Mouse (Mus musculus): Measurements from ENCODE around the gene Gdpd4. TPM values are rescaled to one million over a fixed set of nuclear protein-coding genes. Genes with fewer than 3 reads are reported as not detected.

Gene Gdpd4
- total and polyA plus RNA-seq, 3 experiments, result not detected

- no peak for TF ChIP-seq NRF1 (IDR thresholded peaks at IDR 0.05; ENCODE audit: insufficient read depth, low read depth, low read length, poor library complexity, severe bottlenecking)
- TF ChIP-seq CTCF (IDR thresholded peaks at IDR 0.05 in 2 of 3, conservative IDR thresholded peaks at IDR 0.05 in 1 of 3; ENCODE audit: control insufficient read depth in 1 of 3, insufficient read depth in 1 of 3, low read depth in 2 of 3, low read length in 3 of 3, poor library complexity in 1 of 3, severe bottlenecking in 1 of 3), result peak; percentile 60 to 81 (median 60)
- no peak for TF ChIP-seq HCFC1 (IDR thresholded peaks at IDR 0.05; ENCODE audit: low read depth, low read length)
- TF ChIP-seq KAT2A (conservative IDR thresholded peaks at IDR 0.05; ENCODE audit: low read depth, low read length), result no peak
- no peak for TF ChIP-seq MAFK (IDR thresholded peaks at IDR 0.05; ENCODE audit: borderline replicate concordance, low read depth, low read length)
- TF ChIP-seq TAL1 (IDR thresholded peaks at IDR 0.05; ENCODE audit: low read length), result no peak
These were observed 64.5 kb downstream of the Gdpd4 start (continued) for GRCm38 (mm10) chr7:97984108-97984834.

- H3K79me2 ChIP-seq (ENCODE audit: control insufficient read depth, insufficient read depth, low read length, poor library complexity), result no peaks in the 10 kb centered on the region
- H3K27ac ChIP-seq (ENCODE audit: control insufficient read depth, low read depth, low read length), result no peak overlapping the region
- DNase-seq (ENCODE audit: low read depth, low spot score), result no peak
- no peaks in the 10 kb centered on the region for H3K4me1 ChIP-seq (ENCODE audit: control insufficient read depth in 1 of 2, insufficient read depth in 2 of 2, low read length in 2 of 2)
- no peaks in the 10 kb centered on the region for H3K36me3 ChIP-seq (ENCODE audit: control insufficient read depth in 1 of 2, insufficient read depth in 2 of 2, low read length in 2 of 2)
- no peaks in the 10 kb centered on the region for H3K9me3 ChIP-seq (replicated peaks; ENCODE audit: insufficient read depth, low read length)
- H3K4me3 ChIP-seq (ENCODE audit: control insufficient read depth in 1 of 2, insufficient read depth in 1 of 2, low read depth in 2 of 2, low read length in 2 of 2), result no peak overlapping the region
- no peak overlapping the region for H3K9ac ChIP-seq (ENCODE audit: control insufficient read depth, low read depth, low read length, poor library complexity, severe bottlenecking)
- TF ChIP-seq MAX (IDR thresholded peaks at IDR 0.05; ENCODE audit: low read length) (no peak), SIN3A (IDR thresholded peaks at IDR 0.05; ENCODE audit: low read length) (no peak), MEF2A (IDR thresholded peaks at IDR 0.05; ENCODE audit: extremely low read depth, insufficient replicate concordance, low read depth, low read length, poor library complexity, severe bottlenecking) (no peak), MYC (IDR thresholded peaks at IDR 0.05; ENCODE audit: low read depth, low read length) (no peak), CTCF (IDR thresholded peaks at IDR 0.05 in 2 of 3, conservative IDR thresholded peaks at IDR 0.05 in 1 of 3; ENCODE audit: control insufficient read depth in 1 of 3, insufficient read depth in 1 of 3, low read depth in 2 of 3, low read length in 3 of 3, poor library complexity in 1 of 3, severe bottlenecking in 1 of 3) (no peak), TAL1 (IDR thresholded peaks at IDR 0.05; ENCODE audit: low read length) (no peak), MYB (IDR thresholded peaks at IDR 0.05; ENCODE audit: low read depth, low read length) (no peak), MAFK (IDR thresholded peaks at IDR 0.05; ENCODE audit: borderline replicate concordance, low read depth, low read length) (no peak), ZNF384 (IDR thresholded peaks at IDR 0.05; ENCODE audit: low read depth, low read length) (no peak), POLR2AphosphoS2 (IDR thresholded peaks at IDR 0.05; ENCODE audit: low read length) (no peak), HCFC1 (IDR thresholded peaks at IDR 0.05; ENCODE audit: low read depth, low read length) (no peak), BHLHE40 (IDR thresholded peaks at IDR 0.05; ENCODE audit: borderline replicate concordance, low read depth, low read length) (no peak), RCOR1 (IDR thresholded peaks at IDR 0.05; ENCODE audit: low read depth, low read length) (no peak), TCF12 (IDR thresholded peaks at IDR 0.05; ENCODE audit: low read depth, low read length) (no peak), POLR2AphosphoS5 (IDR thresholded peaks at IDR 0.05; ENCODE audit: borderline replicate concordance, low read depth, low read length) (no peak), ZKSCAN1 (IDR thresholded peaks at IDR 0.05; ENCODE audit: low read depth, low read length) (no peak), EP300 (IDR thresholded peaks at IDR 0.05; ENCODE audit: low read depth in 1 of 2, low read length in 2 of 2) (no peak), GATA1 (IDR thresholded peaks at IDR 0.05; ENCODE audit: low read depth, low read length) (no peak)
- H3K27me3 ChIP-seq (ENCODE audit: control insufficient read depth in 1 of 2, insufficient read depth in 2 of 2, low read length in 2 of 2), result peaks cover 0 to 2% of the 10 kb centered on the region in 2 experiments; a peak in 2 of 4 replicates
These were observed 82.9 kb downstream of the Gdpd4 start for GRCm38 (mm10) chr7:98002617-98003016.
